Mouse (Mus musculus) CD4-positive, CD25-positive, alpha-beta regulatory T cell, adult 2 months (primary cell): ENCODE results near the gene Lamtor4.

Experiments used
- DNase-seq: peaks from one replicate; pipeline ENCODE4 v3.0.0-alpha.2; 2012; ENCODE audit warnings: low read depth, low spot score

The Lamtor4 gene

DNA sequence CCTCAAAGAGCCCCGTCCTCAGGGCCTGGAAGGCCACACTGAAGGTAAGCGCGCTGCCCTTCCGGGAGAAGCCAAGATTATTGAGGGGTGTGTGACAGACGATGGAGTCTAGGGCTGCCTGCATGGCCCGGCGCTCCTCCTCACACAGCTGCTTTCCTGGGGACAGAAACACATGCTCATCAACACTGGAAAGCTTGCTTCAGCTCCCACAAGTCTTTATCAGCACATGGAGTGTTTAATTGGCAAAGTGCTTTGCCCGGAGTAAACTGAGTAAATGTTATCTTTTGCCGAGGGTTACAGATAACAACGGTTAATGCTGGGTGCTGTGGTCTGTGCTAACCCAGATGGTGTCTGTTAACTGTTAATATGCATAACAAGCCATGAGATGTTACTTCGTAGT is 5.6 kb downstream of the Lamtor4 start:
- DNase-seq: no peak

DNA sequence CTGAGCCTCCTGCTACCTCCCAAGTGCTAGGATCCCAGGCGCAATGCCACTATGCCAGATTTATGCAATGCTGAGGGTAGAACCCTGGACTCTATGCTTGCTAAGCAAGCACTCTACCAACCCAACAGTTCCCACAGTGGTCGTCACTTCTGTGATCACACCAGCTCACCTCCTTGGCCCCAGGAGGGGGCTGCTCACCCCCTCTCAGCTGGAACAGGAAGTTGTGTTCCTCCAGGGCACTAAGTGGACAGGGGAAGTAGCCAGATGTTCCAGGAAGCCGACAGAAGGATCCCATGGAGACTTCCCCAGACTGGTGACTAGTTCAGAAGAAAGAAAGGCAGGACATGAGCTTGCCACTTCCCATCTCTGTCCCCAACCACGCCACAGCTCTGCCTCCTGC is 6.7 kb downstream of the Lamtor4 start:
- no peak for DNase-seq

DNA sequence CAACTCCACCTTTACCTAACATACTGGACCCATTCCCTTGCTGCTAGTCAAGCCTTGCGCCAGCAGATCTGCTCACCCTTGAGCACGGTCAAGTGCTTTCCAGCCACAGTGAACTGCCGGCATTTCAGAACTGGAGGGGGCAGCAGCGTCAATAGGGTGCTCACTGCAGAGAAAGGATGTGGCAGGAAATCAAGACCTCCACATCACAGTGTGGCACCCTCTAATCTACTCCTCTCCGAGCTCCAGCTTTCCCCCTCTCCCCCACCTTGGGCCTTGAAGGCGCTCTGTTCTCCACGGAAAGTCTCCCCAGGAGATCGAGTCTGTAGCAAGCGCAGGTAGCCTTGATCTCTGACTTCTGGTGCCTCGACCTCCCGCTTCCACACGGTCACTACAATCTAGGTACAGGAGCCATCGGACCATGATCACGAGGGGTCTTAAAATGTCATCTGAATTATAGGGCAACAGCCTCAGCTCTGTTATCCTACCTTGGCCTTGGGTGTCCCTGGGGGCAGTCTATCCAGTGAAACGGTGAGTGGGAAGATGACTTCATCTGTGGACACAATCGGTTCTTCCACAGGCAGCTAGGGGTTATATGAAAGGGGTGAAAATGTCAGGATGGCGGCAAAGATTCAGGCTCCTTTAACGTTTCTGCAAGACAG is 7.4 kb downstream of the Lamtor4 start:
- DNase-seq: no peak

DNA sequence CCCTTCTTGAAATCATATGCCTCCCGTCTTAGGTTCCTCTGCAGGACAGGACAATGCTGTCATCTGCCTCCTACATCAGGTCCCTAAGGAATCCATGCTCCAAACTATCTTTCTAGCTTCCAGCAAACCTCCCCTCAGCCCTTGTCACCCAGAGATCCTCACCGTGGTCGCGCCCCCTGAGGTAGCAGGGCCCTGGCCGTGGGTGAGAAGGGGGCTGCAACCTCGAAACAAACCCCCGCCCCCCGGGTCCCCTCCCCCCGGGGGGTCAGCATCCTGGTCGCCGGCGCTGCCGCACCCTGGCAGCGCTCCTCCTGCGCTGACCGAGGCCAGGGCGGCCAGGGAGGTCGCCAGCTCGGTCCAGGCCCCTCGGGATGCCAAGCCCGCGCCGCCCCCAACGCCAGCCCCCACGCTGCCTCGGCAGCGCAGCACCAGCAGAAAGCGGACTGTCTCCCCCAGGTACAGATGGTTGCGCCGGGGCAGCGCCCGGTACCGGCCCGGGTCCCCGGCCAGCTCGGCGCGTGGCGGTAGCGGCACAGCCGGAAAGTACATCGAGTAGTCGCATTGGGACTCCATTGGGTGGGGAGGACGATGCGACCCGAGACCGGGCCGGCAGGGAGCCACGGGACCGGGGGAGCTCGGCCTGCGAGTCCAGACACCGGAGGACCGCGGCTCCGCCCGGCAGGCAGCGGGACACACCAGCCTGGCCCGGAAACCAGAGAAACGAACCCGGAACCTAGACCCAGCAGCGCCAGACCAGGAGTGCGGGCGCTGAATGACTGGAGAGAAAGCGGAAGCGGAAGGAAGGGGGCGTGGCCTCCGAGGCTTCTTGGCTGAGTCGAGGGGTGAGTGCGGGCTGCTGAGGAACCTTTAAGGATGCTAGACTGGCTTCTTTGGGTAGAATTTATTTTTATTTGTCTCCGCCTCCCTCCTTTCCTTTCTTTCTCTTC is 8.3 kb downstream of the Lamtor4 start, which contains the start of gene BC037034:
Gene BC037034 (minus strand): TSS at position 774 of the 947 bp plus-strand sequence.
- DNase-seq: peak; percentile 95

DNA sequence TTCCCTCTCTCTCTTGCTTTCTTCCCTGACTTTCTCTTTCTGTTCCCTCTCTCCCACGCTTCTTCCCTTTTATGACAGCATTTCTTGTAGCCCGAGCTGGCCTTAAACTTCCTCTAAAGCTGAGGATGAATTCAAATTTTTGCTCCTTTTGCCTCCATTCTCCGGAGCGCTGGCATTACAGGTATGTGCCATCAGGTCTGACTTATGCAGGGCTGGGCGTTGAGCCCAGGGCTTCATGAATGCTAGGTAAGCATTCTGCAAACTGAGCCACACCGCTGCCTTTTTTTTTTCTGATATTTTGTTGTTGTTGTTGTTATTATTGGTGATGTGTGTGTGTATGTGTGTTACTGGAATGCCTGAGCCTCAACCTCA is 8.9 kb downstream of the Lamtor4 start:
- no peak for DNase-seq

DNA sequence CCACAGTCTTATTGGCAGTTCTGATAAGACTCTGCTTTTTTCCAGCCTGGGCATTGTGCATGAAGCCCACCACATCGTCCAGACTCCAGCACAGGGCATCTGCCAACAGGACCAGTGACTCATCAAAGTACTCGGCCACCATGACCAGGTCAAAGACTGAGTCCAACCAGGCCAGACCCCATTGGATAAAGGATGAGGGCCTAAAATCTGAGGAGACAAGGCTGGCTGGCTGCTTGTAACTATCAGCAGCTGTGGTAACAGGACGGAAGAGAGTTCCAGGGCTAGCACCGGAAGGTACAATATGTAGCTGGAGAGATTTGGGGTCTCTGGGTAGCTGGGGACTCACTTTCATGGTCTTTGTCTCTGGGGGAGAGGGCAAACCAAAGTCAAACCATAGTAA is 10.4 kb downstream of the Lamtor4 start:
- no peak for DNase-seq

DNA sequence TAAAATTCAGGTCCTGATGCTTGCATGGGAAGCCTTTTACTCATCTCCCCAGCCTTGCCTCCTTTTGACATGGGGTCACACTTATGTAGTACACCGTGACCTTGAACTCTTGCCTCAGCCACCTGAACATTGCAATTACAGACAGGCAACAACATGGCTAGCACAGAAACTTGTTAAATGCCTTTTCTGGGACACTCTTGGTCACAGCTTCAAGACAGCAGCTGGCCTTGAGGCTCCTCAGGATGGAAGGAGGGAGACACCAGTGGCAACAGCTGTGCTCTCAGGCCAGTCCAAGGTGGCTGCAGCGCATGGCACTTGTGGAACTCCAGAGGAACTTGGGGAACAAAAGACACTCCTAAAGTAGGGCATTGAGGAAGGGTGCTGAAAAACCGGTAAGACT is 11.8 kb downstream of the Lamtor4 start:
- DNase-seq: no peak

DNA sequence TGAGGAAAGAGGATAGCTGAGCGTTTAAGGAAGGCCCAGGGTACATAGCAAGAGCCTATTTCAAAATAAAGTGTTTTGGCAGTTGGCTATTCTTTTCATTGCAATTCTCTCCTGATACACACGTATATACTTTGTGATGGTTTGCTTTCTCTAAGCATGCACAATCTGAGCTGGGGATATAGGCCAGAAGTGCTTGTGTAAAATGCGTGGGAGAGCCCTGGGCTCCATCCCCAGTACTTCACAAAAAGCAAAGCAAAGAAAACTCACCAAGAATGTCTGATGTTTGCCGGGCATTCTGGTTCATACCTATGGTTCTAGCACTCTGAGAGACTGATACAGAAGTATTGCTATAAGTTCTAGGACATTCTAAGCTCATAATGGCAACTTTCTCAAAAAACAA is 13.7 kb downstream of the Lamtor4 start:
- DNase-seq: no peak

DNA sequence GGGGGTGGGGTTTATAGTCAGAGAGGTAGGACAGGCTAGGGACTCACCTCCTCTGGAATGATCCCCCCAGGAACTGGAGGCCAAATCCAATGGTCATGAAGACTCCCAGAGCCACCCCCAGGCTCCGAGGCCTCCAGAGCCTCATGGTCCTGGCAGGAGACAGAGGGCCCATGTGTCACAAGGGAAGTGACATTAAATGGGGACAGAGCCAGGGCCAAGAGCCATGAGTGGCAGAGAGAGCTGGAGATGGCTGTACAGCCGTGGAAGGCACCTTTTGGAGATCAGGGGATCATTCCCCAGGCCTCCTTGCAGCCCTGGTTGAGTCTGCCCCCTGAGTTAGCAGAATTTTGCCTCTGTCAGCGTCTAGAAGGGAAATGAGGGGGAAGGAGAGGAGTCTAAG is 15.9 kb downstream of the Lamtor4 start:
- DNase-seq: no peak

DNA sequence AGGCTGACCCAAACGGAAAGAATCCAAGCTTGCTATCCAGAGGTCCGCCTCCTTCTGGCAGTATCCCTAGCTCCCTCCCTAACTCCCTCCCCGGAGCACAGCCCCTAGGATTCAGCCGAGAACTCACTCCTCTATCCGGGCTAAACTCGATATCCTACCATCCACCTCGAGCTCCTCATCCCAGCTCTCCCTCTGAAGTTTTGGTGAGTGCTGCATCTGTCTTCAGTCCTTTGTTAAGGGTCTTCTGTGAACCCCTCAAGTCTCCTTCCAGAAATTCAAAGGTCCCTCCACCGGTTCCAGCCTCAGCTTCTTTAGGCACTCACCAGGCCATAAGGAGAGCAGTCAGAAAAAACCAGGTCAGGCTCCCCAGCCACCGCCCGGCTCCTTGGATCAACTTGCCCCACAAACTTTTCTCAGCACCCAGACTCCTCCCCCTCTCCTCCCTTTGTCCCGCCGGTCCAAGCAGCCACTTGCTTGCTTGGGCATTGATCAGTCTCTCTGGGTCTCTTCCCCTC is 17.2 kb downstream of the Lamtor4 start, which contains the start of gene Gal3st4:
Gene Gal3st4 (minus strand): TSS at position 432 of the 515 bp plus-strand sequence.
- no peak for DNase-seq

DNA sequence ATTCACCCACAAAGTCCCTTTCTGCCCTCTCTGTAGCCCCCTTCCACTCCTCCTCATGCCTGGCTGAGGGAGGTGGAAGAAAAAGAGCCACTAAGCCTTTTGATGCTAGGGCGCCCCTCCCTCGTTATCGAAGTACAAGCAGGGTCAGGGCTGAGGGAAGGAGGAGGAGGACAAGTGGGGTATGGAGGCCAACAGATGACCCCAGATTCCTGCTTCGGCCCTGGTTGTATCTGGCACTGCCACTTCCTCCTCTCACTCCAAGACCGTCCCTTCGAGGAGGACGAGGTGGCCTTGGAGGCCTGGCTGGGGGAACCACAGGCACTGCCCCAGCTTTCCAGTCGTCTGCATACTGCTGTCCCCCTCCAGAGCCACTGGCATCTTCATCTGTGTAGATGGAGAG is 18.9 kb downstream of the Lamtor4 start:
- DNase-seq: no peak

DNA sequence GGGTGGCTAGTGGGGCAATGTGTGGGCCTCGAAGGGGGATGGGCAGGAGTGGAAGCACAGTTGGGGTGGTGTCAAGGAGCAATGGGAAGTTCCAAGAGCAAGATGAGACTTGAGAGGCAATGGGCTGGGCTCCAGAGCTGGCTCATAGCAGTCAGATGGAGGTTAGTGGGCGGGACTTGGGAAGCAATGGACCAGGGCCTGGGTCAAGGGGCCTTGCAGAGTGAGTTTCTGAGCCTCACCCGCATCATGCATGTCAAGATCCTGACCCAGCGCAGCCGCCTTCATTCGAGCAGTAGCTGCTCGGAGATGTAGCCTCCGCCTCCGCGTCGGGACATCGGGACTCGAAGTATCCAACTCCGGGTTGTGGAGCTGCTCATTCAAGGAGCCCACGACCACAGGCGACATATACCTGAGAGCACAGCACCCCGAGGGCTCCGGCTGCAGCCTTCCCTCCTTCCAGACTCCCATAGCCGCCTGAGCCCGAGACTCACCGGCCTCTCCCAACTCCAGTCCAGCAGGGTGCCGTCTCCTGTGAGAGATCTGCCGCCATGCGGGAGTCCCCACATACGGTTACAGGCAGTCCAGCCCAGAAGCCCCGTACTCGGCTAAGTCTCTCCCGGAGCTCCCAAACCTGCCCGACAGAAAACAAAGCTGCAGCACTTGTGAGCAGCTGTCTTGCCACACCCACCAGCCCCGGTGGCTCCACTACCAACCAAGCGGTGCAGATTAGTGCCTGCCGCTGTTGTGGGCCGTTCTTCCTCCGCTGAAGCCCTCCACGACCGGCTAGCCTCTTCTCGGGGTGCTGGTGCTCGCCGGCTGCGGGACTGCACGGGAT is 20.2 kb downstream of the Lamtor4 start:
- no peak for DNase-seq

DNA sequence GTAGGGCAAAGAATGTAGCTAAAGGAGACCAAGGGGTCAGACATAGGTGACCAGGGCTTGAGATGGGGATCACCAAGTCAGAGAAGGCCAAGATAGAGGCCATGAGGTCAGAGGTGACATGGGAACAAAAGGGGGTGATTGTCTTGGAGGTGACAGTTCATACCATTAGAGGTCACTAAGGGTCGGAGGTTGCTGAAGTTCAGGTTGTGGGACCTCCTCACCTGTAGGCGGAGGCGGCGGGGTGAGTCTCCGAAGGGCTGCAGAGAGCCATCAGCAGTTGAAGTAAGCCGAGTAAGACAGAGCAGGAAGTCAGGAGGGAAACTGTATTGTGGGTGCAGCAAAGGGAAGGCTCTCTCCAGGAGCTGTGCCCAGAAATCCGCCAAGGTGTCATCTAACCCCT is 22.7 kb downstream of the Lamtor4 start:
- no peak for DNase-seq

DNA sequence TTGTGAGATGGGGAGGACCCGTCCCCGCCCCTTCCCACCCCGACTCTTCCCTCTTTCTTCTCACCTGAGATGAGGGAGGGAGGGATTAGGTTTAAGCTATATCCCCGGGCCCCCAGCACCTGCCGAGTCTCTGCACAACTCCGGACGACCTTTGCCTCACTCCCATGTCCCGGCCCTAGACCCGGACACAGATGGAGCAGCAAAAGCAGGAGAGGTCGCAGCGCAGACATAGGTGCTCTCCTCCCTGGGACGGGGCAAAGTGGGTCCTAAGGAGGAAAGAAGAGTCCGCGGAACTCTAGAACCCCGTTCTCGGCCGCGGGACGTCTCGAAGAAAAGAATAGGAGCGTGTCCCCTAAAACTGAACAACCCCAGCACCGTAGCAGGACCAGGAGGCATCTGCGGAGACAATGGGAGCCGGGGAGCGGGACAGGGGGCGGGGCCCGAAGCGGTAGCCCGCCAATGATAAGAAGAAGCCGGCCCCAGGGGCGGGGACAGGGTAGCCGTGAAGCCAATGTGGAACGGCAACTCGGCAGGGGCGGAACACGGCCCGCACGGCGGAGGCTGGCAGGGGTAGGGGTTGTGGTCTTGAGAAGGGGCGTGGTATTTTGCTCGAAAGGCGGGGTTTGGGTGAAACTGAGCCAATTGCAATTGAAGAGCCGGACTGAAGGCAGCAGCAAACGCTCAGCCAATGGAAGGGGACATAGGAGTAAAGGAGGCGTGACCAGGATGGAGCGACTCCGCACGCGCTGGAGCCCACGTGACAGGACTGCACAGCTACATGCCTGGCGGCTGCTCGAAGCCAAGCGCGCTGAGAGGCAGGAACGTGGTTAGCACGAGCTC is 24.5 kb downstream of the Lamtor4 start, which contains the start of the genes Gm43720, Gpc2 and Stag3:
Gene Gm43720 (minus strand): TSS at position 374 of the 840 bp plus-strand sequence.
Gene Gpc2 (minus strand): TSS at position 421 of the 840 bp plus-strand sequence.
Gene Stag3 (plus strand): TSS at position 656 of the 840 bp plus-strand sequence.
- peak; percentile 94 for DNase-seq

DNA sequence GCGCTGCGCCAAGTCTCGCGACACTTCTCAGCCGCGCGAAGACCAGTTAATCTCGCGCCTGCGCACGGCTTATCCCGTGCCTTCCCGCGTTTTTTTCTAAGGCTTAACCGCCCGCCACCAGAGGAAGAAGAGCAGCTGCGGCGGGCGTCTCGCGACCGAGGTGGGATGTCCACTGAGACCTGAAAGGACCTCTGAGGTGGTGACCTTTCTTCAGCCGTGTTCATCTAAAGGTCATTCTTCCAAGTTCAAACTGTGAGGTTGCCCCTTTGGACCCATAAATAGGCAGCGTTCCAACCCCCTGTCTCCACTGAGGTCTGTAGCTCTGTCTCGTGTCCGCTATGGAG is 25.1 kb downstream of the Lamtor4 start:
- no peak for DNase-seq

DNA sequence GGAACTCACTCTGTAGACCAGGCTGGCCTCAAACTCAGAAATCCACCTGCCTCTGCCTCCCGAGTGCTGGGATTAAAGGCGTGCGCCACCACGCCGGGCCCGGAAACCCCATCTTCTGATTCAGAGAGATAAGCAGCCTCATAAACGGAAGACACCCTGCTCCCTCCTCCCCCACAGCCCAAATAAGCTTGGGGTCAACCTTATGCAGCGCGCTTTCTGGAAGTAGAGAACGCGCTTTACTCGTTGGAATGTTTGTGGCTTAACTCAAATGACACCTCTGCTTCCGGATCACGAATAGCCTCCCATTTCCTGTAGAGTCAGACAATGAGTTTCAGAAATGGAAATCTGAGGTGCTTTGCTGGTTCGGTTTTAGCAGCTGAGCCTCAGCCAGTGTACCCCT is 25.5 kb downstream of the Lamtor4 start:
- peak; percentile 18 for DNase-seq

DNA sequence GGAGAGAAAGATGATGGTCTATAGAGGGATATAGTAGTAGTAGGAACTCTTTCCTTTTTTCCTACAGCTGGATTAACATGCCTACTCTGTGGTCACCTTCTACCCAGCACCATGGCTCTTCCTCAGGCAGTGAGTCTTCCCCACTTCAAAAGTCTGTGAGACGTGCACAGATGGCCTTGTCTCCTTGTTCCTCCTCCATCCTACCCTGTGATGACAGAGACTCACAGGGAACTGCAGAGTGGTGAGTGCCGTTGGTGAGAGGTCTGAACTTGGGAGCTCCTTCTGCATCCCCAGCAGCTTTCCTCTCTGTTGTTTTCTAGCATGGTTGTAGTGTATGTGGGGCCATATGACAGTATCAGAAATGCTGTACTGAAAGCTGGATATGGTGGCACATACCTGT is 26.5 kb downstream of the Lamtor4 start:
- no peak for DNase-seq

DNA sequence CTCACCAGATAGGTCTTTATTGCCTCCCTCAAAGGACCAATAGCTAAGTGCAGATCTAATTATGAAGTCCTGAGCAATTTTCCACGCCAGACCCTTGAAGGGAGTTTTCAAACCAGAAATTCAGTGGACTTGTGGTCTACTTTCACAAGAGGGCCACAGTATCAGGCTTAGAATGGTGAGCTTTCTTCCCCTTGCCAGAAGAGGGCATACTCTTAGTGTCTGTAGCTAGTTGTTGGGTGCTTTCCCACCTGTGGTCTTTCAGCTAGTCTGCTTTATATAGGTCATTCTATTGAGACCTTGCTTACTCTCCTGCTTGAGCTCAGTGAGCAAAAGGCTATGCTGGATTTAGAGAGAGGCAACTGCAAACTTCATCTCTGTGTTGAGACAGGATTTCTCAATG is 28.3 kb downstream of the Lamtor4 start:
- peak; percentile 44 for DNase-seq

DNA sequence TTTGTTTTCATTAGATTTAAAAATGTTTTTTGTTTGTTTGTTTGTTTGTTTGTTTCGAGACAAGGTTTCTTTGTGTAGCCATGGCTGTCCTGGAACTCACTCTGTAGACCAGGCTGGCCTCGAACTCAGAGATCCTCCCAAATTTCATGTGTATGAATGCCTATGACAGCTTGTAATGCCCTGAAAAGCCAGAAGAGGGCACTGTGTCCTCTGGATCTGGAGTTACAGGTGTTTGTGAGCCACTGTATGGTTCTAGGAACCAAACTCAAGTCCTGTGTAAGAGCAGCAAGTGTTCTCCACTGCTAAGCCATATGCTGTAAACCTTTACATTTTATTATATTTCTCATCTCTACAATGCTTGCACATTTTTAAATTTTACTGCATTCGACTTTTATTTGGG is 32.6 kb downstream of the Lamtor4 start:
- peak; percentile 57 for DNase-seq

DNA sequence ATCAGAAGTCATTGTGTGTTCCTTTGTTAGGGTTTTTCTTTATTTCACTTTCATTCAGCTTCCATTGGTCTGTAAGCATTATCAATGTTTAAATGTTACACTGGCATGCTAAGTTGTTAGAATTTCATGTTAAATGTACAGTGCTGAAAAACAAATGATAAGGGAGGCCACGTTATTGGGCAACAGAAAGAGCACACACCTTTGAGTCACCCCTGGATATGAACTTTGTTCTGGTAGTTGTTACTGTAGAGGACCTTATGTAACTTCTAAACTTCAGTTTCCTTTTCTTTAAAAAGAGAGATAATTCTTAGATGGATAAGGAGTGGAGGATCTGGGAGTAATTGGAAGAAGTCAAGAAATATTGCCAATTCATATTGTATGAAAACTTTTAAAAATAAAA is 36.4 kb downstream of the Lamtor4 start:
- DNase-seq: no peak

DNA sequence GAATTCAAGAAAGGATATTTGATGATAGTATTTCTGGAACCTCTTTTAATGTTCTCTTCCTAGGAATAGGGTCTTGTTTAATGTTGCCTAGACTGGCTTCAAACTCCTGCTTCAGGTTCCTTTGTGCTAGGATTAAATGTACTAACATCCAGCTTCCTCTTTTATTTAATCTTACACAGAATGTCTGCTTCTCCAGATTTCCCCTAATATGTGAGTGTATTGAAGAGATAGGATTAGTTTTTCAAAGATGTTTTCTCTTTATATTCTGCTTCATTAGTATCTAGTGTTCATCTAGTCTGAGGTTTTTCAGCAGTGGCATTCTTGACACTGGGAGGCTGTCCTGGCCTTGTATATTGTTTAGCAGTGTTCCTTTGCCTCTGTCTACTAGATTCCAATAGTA is 38.9 kb downstream of the Lamtor4 start:
- DNase-seq: no peak
